Mouse (Mus musculus) intestine, postnatal 0 days (tissue): Measurements from ENCODE around the gene Enpep. TPM values are rescaled to one million over a fixed set of nuclear protein-coding genes. Genes with fewer than 3 reads are reported as not detected.

ENCODE experiments used
- ATAC-seq: fragments of 200-750 bp; cut with Nextera tagmentation; 2 replicates; pipeline ENCODE4 v1.8.0; 2017; ENCODE audit warnings: mild to moderate bottlenecking, moderate TSS enrichment, moderate library complexity
- H3K27ac ChIP-seq: fragments of 300-500 bp; sonication (generic); 2 replicates; pipeline ENCODE4 v1.5.1; 2014; ENCODE audit warnings: mild to moderate bottlenecking, low read depth, low read length, moderate library complexity
- H3K27me3 ChIP-seq: fragments of 300-500 bp; sonication (generic); replicated peaks from 2 replicates; pipeline ENCODE4 v1.6.1; 2014; ENCODE audit warnings: low read length, mixed read lengths; ENCODE audit not compliant: control insufficient read depth, insufficient read depth
- H3K36me3 ChIP-seq: fragments of 300-500 bp; sonication (generic); 2 replicates; pipeline ENCODE4 v1.6.1; 2014; ENCODE audit warnings: mild to moderate bottlenecking, moderate library complexity; ENCODE audit not compliant: control insufficient read depth, insufficient read depth
- H3K4me1 ChIP-seq: fragments of 300-500 bp; sonication (generic); replicated peaks from 2 replicates; pipeline ENCODE4 v1.6.1; 2014; ENCODE audit warnings: antibody characterized with exemption, low read length, mixed read lengths; ENCODE audit not compliant: control insufficient read depth, insufficient read depth
- H3K4me2 ChIP-seq: fragments of 300-500 bp; sonication (generic); replicated peaks from 2 replicates; pipeline ENCODE4 v1.6.1; 2014; ENCODE audit warnings: low read depth, mild to moderate bottlenecking, moderate library complexity
- H3K4me3 ChIP-seq: fragments of 300-500 bp; sonication (generic); 2 replicates; pipeline ENCODE4 v1.5.1; 2014; ENCODE audit warnings: low read depth, low read length
- H3K9ac ChIP-seq: fragments of 300-500 bp; sonication (generic); 2 replicates; pipeline ENCODE4 v1.6.1; 2014; ENCODE audit warnings: mild to moderate bottlenecking, low read depth, low read length
- H3K9me3 ChIP-seq: fragments of 300-500 bp; sonication (generic); 2 replicates; pipeline ENCODE4 v1.6.1; 2016; ENCODE audit warnings: mixed run types; ENCODE audit not compliant: control insufficient read depth
- CTCF ChIP-seq: sonication (generic); IDR thresholded peaks from 2 replicates; pipeline ENCODE4 v1.5.1; 2016; ENCODE audit warnings: low read depth, mild to moderate bottlenecking, control low read depth, antibody characterized with exemption, moderate library complexity
- WGBS: fragments of 180-500 bp; shearing (Covaris S2); extraction: QIAGEN DNeasy Blood & Tissue Kit; methylation state at CpG from one replicate; pipeline ENCODE4 v1.1.7; 2014; 5-methylcytosine and 5-hydroxymethylcytosine counted together
- polyA plus RNA-seq: library from polyadenylated mRNA; unstranded; fragments of >200 nt; fragmentation: Nextera tagmentation; extraction: Ambion mirVana; gene quantifications from 2 replicates; pipeline ENCODE4 v1.2.1, GENCODE M21; 2015

Gene Enpep
- polyA plus RNA-seq, 1 experiment from 2014 or later = 120 TPM

DNA sequence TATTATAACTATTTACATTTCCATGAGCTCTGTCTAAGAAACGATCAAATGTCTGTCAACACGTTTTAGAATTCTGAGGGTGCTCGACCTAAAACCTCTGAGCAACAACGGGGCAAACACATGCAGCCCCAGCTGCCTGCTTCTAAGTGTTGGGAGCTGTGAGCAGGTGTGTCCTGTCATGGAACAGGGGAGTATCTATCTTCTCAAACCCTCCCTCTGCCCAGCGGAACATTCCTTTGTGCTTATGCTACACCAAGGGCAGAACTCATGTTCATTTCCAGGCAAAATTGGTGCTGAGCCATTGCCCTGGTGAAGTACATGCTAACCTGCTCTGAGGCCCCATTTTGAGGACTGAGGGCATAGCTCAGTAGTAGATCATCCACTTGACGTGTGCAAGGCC lies 10.9 kb downstream of the Enpep start:
- WGBS = 52% methylated on average over 6 of the region's 6 CpGs
- Histone ChIP-seq H3K27me3 (no peaks in the 10 kb centered on the region), H3K4me3 (no peak overlapping the region), H3K4me1 (no peaks in the 10 kb centered on the region), H3K27ac (no peak overlapping the region), H3K36me3 (peaks cover 4% of the 10 kb centered on the region; the same call in 1 of the 2 replicates), H3K9me3 (no peaks in the 10 kb centered on the region), H3K9ac (no peak overlapping the region), H3K4me2 (no peak overlapping the region)
- TF ChIP-seq CTCF = no peak
- ATAC-seq = no peak

DNA sequence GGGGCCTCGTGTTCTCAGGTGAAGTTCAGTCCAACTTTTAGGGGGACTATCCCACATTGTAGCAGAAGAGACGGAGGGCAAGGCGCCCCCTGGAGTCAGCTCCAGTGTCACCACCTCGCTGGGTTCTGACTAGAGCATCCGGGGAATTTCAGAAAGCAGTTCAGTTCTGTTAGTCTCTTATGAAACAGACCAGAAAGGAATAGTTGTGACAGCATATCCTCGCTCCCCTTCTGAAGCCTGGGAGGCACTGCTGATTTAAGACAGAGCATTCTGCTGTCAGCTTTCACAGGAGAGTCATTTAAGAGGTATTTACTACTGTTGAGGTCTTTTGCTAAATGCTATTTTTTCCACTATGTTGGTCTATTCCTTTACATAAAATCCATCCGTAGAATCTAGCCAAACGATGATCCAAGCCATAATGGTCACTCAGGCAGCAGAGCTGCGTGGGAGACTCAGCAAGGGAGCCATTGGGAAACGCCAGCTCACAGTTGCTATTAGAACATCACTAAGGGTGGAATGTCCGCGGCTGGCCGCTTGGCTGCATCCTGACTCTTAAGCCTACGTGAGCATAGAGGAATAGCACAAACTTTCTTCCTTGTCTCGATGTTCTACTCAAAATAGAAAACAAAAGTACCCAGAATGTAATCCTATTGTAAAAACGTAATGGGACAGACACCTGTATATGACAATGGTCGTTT lies 15.3 kb downstream of the Enpep start:
- H3K27ac ChIP-seq = no peak overlapping the region
- H3K4me1 ChIP-seq = no peaks in the 10 kb centered on the region
- WGBS = 76% methylated on average over 17 of the region's 17 CpGs
- H3K9me3 ChIP-seq = no peaks in the 10 kb centered on the region
- no peak for ATAC-seq
- H3K4me3 ChIP-seq = no peak overlapping the region
- no peaks in the 10 kb centered on the region for H3K27me3 ChIP-seq
- no peak overlapping the region for H3K9ac ChIP-seq
- peaks cover 10% of the 10 kb centered on the region; the same call in 1 of the 2 replicates for H3K36me3 ChIP-seq
- TF ChIP-seq CTCF = peak; percentile 34
- no peak overlapping the region for H3K4me2 ChIP-seq

DNA sequence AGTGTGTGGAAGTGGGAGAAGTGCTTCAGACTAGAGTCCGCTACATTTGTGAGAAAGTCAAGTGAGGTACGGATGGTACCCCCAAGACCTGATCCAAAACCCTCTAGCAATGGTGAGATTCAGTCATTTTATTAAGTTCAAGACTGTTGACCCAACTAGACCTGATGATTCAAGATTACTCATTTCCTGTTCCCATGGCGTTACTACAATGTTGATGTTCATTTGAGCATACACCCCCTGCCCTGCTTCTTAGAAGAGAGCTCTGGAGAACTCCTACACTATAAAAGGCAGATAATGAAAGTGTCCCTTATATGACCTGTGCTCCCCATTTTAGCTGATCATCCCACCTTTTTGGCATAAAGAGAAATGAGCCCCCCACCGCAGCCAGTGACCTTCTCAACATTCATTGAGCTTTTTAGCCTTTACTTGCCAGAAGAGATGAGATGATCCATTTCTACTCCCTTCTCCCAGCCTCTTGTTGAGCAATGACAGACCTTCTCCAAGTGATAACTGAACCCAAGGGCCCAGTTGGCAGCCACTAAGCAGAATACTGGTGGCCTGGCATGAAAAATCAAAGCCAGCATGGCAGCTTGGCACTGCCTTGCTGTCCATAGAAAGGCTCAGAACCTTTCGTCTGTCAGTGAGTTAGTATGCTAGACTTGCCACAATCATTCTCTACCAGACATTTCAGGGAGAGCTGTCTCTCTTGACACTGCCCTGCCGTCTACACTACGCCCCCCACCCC lies 18.7 kb downstream of the Enpep start:
- TF ChIP-seq CTCF = no peak
- no peaks in the 10 kb centered on the region for H3K27me3 ChIP-seq
- H3K9ac ChIP-seq = no peak overlapping the region
- H3K4me1 ChIP-seq = no peaks in the 10 kb centered on the region
- peaks cover 19% of the 10 kb centered on the region; the same call in 1 of the 2 replicates for H3K36me3 ChIP-seq
- no peaks in the 10 kb centered on the region for H3K9me3 ChIP-seq
- WGBS = 87% methylated on average over 7 of the region's 7 CpGs
- H3K4me2 ChIP-seq = no peak overlapping the region
- H3K4me3 ChIP-seq = no peak overlapping the region
- ATAC-seq = no peak
- H3K27ac ChIP-seq = no peak overlapping the region

DNA sequence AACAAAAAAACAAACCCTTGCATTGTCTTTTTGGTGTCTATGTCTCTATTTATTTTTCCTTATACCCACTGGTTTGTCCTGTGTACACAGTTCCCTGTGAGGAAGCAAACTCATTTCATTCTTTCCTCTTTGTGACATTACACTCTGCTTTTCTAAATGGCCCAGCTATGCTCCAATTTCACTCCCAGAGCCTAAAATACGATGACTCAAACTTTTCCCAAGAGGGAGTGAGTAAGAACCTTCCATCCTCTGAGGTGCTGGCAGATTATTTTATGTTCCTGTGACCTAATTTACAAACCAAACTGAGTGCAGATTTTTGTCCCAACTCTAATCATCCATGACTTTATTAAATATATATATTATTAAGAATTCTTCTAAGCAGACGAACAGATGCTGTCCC lies 19.3 kb downstream of the Enpep start:
- 86% methylated on average over 2 of the region's 2 CpGs for WGBS
- peaks cover 21% of the 10 kb centered on the region; the same call in 1 of the 2 replicates for H3K36me3 ChIP-seq
- no peaks in the 10 kb centered on the region for H3K9me3 ChIP-seq
- no peak overlapping the region for H3K9ac ChIP-seq
- no peak for TF ChIP-seq CTCF
- no peak for ATAC-seq
- no peak overlapping the region for H3K4me3 ChIP-seq
- H3K27ac ChIP-seq = no peak overlapping the region
- H3K4me2 ChIP-seq = no peak overlapping the region
- no peaks in the 10 kb centered on the region for H3K4me1 ChIP-seq
- no peaks in the 10 kb centered on the region for H3K27me3 ChIP-seq

DNA sequence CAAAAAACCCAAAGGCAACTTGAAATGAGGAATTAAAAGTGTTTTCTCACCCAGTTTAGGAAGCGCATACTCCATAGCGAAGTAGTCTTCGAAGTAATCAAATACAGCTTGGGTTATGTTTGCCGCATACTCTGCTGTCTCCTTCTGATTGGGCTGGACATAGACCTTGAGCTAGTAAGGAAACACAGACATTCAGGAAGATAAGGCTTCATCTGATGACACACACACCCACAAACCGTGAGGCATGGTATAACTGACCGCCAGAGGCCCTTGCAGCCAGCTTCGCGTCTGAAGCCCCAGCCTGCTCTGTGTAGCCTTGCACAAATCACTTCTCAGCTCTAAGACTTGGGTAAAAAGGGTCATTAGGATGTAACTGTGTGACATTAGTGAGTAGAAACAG lies 20.0 kb downstream of the Enpep start:
- Histone ChIP-seq H3K36me3 (peaks cover 20% of the 10 kb centered on the region; the same call in 1 of the 2 replicates), H3K27me3 (no peaks in the 10 kb centered on the region), H3K27ac (no peak overlapping the region), H3K4me1 (no peaks in the 10 kb centered on the region), H3K4me2 (no peak overlapping the region), H3K9me3 (no peaks in the 10 kb centered on the region), H3K9ac (no peak overlapping the region), H3K4me3 (no peak overlapping the region)
- no peak for ATAC-seq
- TF ChIP-seq CTCF = peak; percentile 18
- 78% methylated on average over 8 of the region's 8 CpGs for WGBS

DNA sequence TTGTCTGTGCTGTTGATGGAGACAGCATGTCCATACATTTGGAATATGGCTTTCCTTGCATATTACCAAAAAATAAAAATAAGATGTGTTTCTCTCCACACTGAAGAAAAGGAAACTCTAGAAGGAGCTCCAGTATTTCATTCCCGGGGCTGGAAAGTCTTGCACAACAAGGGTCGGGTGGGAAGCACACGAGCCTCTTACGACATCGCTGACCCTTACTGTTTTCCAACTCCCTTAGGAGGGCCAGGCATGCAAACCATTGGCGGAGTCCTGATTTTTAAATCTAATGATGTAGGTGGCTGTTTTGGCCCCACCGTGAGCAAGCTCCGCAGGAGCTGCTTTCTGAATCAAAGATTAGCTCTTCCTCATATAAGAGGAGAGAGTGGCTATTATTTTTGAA lies 20.6 kb downstream of the Enpep start:
- no peaks in the 10 kb centered on the region for H3K9me3 ChIP-seq
- ATAC-seq = no peak
- no peaks in the 10 kb centered on the region for H3K4me1 ChIP-seq
- H3K27me3 ChIP-seq = no peaks in the 10 kb centered on the region
- WGBS = 84% methylated on average over 8 of the region's 8 CpGs
- no peak overlapping the region for H3K4me3 ChIP-seq
- no peak overlapping the region for H3K9ac ChIP-seq
- no peak overlapping the region for H3K4me2 ChIP-seq
- H3K27ac ChIP-seq = no peak overlapping the region
- no peak for TF ChIP-seq CTCF
- H3K36me3 ChIP-seq = peaks cover 20% of the 10 kb centered on the region; the same call in 1 of the 2 replicates
